Mouse (Mus musculus) cerebellum, adult 2 months (tissue): ENCODE results near the gene Tssk4. TPM values are rescaled to one million over a fixed set of nuclear protein-coding genes. Genes with fewer than 3 reads are reported as not detected.

Experiments
- DNase-seq, 2 experiments: peaks; one replicate each; pipeline ENCODE4 v3.0.0; 2021
- H3K27ac ChIP-seq: fragments of 200-500 bp; 2 replicates; pipeline ENCODE4 v1.5.1; 2012; ENCODE audit warnings: low read length, control low read depth, inconsistent platforms; ENCODE audit not compliant: insufficient read depth
- H3K27me3 ChIP-seq: fragments of 200-500 bp; 2 replicates; pipeline ENCODE4 v1.6.1; 2012; ENCODE audit warnings: inconsistent platforms, mild to moderate bottlenecking, low read length, moderate library complexity; ENCODE audit not compliant: control insufficient read depth, insufficient read depth
- H3K4me1 ChIP-seq: fragments of 200-500 bp; 2 replicates; pipeline ENCODE4 v1.6.1; 2011; ENCODE audit warnings: low read length; ENCODE audit not compliant: control insufficient read depth, insufficient read depth
- H3K4me3 ChIP-seq: fragments of 200-500 bp; replicated peaks from 2 replicates; pipeline ENCODE3; 2011; ENCODE audit warnings: mild to moderate bottlenecking, low read depth, low read length, control low read depth; ENCODE audit not compliant: insufficient read depth
- CTCF ChIP-seq: fragments of 200-500 bp; IDR thresholded peaks from 2 replicates; pipeline ENCODE4 v1.5.1; 2011; ENCODE audit warnings: low read depth, mild to moderate bottlenecking, control low read depth, low read length, moderate library complexity, borderline replicate concordance; ENCODE audit not compliant: insufficient read depth
- POLR2A ChIP-seq: fragments of 200-500 bp; IDR thresholded peaks from 2 replicates; pipeline ENCODE4 v1.6.1; 2011; ENCODE audit warnings: low read length, control low read depth, borderline replicate concordance; ENCODE audit not compliant: insufficient read depth
- WGBS: fragments of 180-500 bp; shearing (Covaris S2); methylation state at CpG from one replicate; pipeline ENCODE4 v1.1.7; 2018; 5-methylcytosine and 5-hydroxymethylcytosine counted together
- polyA plus RNA-seq: library from polyadenylated mRNA; depleted of rRNA; stranded (reverse); fragments of >200 nt; gene quantifications from 2 replicates; pipeline ENCODE4 v1.2.3, GENCODE M21; 2012

Tssk4 gene
- polyA plus RNA-seq, 1 experiment, result 0.61 TPM

DNA sequence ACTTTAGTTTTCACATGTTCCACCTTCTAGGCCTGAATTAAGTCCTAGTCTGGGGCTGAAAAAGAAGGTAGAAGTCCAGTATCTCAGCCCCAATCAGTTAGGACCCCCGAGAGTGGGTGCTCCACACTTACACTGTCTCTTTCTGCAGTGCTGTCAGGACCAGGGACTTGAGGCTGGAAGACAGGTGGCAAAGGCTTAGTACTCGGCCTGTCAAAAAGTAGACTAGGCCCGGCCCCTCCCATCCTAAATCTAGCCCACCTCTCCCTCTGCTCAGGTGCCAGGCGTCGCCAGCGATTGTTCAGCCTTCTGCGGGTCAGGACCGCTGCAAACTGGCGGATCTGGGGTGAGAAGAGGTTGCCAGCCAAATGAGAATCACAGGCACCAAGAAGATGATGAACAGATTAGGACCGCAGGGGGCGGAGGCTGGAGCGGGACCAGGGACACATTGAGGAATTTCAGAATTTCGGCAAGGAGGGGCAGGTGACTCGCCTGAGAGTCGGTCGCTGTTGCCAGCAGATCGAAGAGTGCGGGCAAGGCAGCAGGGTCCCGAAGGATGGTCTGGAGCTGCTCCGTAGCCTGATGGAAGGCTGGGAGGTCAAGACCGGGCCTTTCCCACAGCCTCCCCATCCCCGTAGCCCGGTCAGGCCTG is 15.0 kb upstream of the Tssk4 start:
- peak; percentile 68 to 70 for DNase-seq
- Histone ChIP-seq H3K4me1 (peaks cover 7% of the 10 kb centered on the region), H3K27me3 (no peaks in the 10 kb centered on the region), H3K4me3 (peak overlapping the region; percentile 66), H3K27ac (peak overlapping the region; percentile 44)
- no peak for TF ChIP-seq CTCF
- no peak for TF ChIP-seq POLR2A
- WGBS, result under 1% methylated on average over 23 of the region's 23 CpGs

DNA sequence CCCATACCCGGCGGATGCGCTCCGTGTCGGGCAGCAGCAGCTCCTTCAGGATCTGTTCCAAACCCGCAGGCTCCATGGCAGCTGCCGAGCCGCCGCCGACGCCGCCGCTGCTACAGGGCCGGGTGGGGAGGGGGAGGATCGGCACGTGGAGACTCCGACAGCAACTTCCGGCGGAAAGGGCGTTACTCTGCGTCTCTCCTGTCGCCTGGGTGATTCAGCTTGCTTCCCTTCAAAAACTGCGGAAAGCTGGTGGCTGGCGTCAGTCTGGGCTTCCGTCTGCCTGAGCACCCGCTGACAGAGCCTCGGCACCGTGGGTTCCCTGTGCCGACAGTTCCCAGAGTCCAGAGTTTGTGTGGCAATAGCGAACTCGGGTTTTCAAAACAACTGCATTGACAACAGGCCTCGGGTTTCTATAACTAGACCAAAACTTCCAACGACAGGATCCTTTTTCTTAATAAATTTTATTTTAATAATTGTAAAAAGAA is 14.4 kb upstream of the Tssk4 start, which contains the start of gene Ipo4:
Gene Ipo4, minus strand, starts transcription at position 435 of the 485 bp plus-strand sequence.
- peaks cover 7% of the 10 kb centered on the region for H3K4me1 ChIP-seq
- peak within 1 kb of the TSS; percentile 66 for H3K4me3 ChIP-seq
- DNase-seq, result peak; percentile 84 to 88
- TF ChIP-seq CTCF, result no peak
- peak; percentile 60; the same call in 1 of the 2 replicates for TF ChIP-seq POLR2A
- H3K27me3 ChIP-seq, result no peaks in the 10 kb centered on the region
- WGBS, result 1% methylated on average over 33 of the region's 33 CpGs
- peak within 1 kb of the TSS; percentile 44 for H3K27ac ChIP-seq

DNA sequence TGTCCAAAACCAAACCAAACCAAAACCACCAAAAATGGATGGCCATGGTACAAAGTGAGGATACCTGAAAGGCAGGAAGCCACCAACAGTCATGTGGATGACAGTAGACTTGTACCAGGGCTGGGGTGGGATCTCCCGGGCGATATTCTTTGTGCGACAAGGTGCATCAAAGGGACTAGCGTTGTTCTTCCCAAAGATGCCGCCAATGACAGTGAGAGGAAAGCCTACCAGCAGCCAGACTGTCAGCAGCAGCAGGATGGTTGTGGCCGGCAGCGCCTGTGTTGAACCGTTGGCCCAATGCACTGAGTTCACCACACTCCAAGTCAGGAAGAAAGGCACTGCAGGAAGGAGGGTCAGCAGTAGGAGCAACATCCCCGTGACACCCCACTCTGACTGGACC is 12.2 kb upstream of the Tssk4 start, which contains the start of gene Gm49378:
Gene Gm49378, minus strand, starts transcription at position 101 of the 400 bp plus-strand sequence.
- Histone ChIP-seq H3K4me3 (no peak within 1 kb of the TSS), H3K27ac (no peak within 1 kb of the TSS), H3K4me1 (peaks cover 7% of the 10 kb centered on the region), H3K27me3 (no peaks in the 10 kb centered on the region)
- 94% methylated on average over 9 of the region's 9 CpGs for WGBS
- DNase-seq, result no peak
- TF ChIP-seq CTCF (no peak), POLR2A (no peak)

DNA sequence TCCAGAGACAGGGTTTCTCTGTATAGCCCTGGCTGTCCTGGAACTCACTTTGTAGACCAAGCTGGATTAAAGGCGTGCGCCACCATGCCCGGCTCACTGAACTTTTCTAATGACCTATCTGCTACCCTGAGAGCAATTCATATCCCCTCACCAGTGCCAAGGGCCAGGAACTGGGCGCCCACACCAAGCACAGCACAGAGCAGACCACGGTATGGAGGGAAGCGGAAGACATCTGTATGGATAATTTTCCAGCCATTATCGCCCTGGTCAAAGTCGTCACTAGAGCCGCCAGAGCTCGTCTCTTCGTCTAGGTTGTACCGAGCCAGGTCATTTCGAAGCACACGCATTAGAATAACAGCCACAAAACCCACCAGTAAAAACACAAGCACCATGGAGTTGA is 9.2 kb upstream of the Tssk4 start:
- Histone ChIP-seq H3K27me3 (no peaks in the 10 kb centered on the region), H3K4me3 (no peak overlapping the region), H3K27ac (no peak overlapping the region), H3K4me1 (no peaks in the 10 kb centered on the region; the same call in 1 of the 2 replicates)
- DNase-seq, result no peak
- WGBS, result 95% methylated on average over 14 of the region's 14 CpGs
- TF ChIP-seq POLR2A, result no peak
- TF ChIP-seq CTCF, result no peak

DNA sequence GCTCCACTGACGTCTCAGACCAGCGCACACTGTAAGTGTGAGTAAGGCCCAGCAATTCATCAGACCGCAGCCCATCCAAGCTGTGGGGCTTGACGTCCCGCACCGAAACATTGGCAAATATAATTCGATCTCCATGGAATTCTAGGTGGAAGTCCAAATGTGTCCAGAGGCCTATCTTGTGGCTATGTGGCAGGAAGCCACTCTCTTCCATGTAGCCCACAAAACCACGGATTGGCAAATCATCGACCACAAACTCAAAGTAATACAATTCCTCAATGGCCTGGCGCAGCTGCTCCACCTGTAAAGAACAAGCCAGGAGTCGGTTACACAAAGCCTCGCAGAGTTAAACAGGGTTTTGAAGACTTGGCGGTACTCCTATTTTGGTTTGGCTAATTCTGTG is 8.7 kb upstream of the Tssk4 start:
- H3K27ac ChIP-seq, result no peak overlapping the region
- DNase-seq, result no peak
- H3K27me3 ChIP-seq, result no peaks in the 10 kb centered on the region
- 93% methylated on average over 13 of the region's 13 CpGs for WGBS
- no peaks in the 10 kb centered on the region; the same call in 1 of the 2 replicates for H3K4me1 ChIP-seq
- TF ChIP-seq CTCF, result no peak
- no peak for TF ChIP-seq POLR2A
- H3K4me3 ChIP-seq, result no peak overlapping the region

DNA sequence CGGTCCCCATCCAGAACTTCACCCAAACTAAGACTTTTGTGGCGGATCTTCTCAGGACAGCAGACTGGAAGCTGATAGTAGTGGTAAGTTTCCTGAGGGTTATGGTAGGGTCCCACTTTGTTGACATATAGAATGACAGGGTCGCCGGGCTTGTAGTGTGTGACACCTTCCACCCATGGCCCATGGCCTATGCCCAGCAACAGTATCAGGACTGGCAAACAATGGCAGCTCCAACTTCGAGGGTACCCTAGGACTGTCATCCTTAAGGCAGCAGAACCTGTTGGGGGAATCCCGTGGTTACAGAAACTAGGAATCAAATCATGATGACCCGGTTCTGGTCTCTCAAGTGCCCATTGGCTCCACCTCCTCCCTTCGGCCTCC is 7.3 kb upstream of the Tssk4 start:
- TF ChIP-seq CTCF (no peak), POLR2A (no peak)
- Histone ChIP-seq H3K27me3 (no peaks in the 10 kb centered on the region), H3K4me1 (no peaks in the 10 kb centered on the region; the same call in 1 of the 2 replicates), H3K27ac (peak overlapping the region; percentile 95), H3K4me3 (peak overlapping the region; percentile 99)
- no peak for DNase-seq
- 20% methylated on average over 8 of the region's 8 CpGs for WGBS

DNA sequence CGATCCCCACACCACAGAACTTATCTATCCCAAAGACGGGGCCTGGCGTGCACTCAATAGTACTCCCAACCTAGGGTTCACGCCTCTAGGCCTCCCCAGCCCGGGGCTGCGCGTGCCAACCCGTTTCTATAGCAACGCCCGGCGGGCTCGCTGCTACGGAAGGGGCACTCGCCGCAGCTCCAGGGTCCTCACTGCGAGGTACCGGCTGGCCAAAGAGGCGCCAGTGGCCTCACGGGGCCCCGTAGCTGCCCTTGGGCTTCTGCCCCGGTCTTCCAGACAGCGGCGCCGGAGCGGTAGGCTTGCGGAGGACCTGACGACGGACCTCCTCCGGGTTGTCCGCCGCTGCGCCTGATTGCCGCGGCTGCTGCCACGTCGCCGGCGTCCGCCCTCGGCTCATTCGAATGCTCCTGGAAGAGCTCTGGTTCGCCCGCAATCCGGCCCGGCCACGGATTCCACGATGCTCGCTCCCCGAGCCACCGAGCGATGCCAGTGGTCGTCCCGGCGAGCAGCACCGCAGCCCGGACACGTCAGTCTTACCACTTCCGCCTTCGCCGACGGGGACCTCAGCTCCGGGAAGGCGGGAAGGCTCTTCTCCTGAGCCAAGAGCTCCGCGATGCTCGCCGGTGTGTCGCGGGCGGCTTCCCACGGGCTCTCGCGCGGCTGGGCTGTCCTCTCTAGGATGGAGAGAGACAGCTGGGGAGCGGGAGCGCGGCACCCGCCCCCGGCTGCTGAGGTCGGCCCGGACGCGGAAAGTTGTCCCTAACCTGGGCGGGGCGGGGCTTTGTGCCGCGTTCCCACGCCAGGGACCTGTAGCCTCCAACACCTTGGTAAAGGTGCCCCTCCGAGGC is 6.7 kb upstream of the Tssk4 start, which contains the start of gene Tm9sf1:
Gene Tm9sf1, minus strand, starts transcription at position 747 of the 848 bp plus-strand sequence.
- under 1% methylated on average over 89 of the region's 89 CpGs for WGBS

More for the DNA sequence above, 6.7 kb upstream of the Tssk4 start, which contains the start of gene Tm9sf1:
- peak; percentile 87 to 94 for DNase-seq
- TF ChIP-seq CTCF (no peak), POLR2A (peak; percentile 49; the same call in 1 of the 2 replicates)
- Histone ChIP-seq H3K27me3 (no peaks in the 10 kb centered on the region), H3K4me1 (no peaks in the 10 kb centered on the region; the same call in 1 of the 2 replicates), H3K4me3 (peak within 1 kb of the TSS; percentile 99), H3K27ac (peak within 1 kb of the TSS; percentile 95)
